Mouse (Mus musculus) liver, adult (tissue): ENCODE results near the gene Slc25a51.

Experiments used
- GATA4 ChIP-seq: IDR thresholded peaks from 2 replicates; pipeline ENCODE4 v1.6.1; 2014; ENCODE audit warnings: mild to moderate bottlenecking, low read length; ENCODE audit not compliant: insufficient replicate concordance

Slc25a51 gene

GRCm38 (mm10) chr4:45412433-45413192, 4.0 kb upstream of the Slc25a51 start:
- no peak for TF ChIP-seq GATA4

GRCm38 (mm10) chr4:45411181-45411790, 2.7 kb upstream of the Slc25a51 start:
- TF ChIP-seq GATA4, result no peak

GRCm38 (mm10) chr4:45409270-45409669, 704 bp upstream of the Slc25a51 start:
- no peak for TF ChIP-seq GATA4

- no peak for TF ChIP-seq GATA4
Observed at GRCm38 (mm10) chr4:45407703-45408334, 747 bp downstream of the Slc25a51 start.

- TF ChIP-seq GATA4, result no peak
Observed at GRCm38 (mm10) chr4:45407001-45407702, 1.4 kb downstream of the Slc25a51 start.

- no peak for TF ChIP-seq GATA4
Observed at GRCm38 (mm10) chr4:45406397-45406796, 2.2 kb downstream of the Slc25a51 start.

GRCm38 (mm10) chr4:45405315-45405714, 3.3 kb downstream of the Slc25a51 start:
- TF ChIP-seq GATA4, result no peak

- TF ChIP-seq GATA4, result no peak
Observed at GRCm38 (mm10) chr4:45404086-45404485, 4.5 kb downstream of the Slc25a51 start.

GRCm38 (mm10) chr4:45403499-45403878, 5.1 kb downstream of the Slc25a51 start:
- TF ChIP-seq GATA4, result no peak

GRCm38 (mm10) chr4:45402878-45403498, 5.6 kb downstream of the Slc25a51 start:
- no peak for TF ChIP-seq GATA4

GRCm38 (mm10) chr4:45402281-45402680, 6.3 kb downstream of the Slc25a51 start:
- no peak for TF ChIP-seq GATA4

- no peak for TF ChIP-seq GATA4
Observed at GRCm38 (mm10) chr4:45399421-45400210, 8.9 kb downstream of the Slc25a51 start.

- TF ChIP-seq GATA4, result no peak
Observed at GRCm38 (mm10) chr4:45393658-45394057, 14.9 kb downstream of the Slc25a51 start.

- no peak for TF ChIP-seq GATA4
Observed at GRCm38 (mm10) chr4:45392994-45393393, 15.6 kb downstream of the Slc25a51 start.
